Mouse (Mus musculus): ENCODE results near the gene Zp3. TPM values are rescaled to one million over a fixed set of nuclear protein-coding genes. Genes with fewer than 3 reads are reported as not detected.

Gene Zp3
- total RNA-seq (2022) = not detected

- DNase-seq (ENCODE audit: low spot score in 2 of 2) = no peak
Measured at GRCm38 (mm10) chr5:135979904-135980303, at the start of gene Zp3. Gene Zp3, plus strand, starts transcription at chr5:135980099.

DNA sequence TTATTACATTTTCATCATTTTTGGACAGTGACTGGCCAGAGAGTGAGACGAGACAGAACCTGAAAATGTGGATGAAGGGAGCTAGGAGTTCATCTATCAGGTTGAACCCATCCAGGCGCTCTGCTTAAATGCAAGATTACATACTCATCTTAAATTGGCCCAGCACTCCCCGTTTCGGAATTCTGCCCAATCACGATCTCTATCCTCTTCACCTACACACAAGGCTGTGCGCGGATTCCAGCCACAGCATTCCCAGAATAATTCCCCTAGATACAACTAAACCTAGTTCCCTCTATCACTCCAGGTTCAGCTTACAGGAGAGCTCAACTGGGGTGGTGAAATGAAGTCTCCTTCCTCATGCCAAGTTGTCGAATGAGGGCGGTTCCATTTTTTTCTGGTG, 48.4 kb upstream of the Zp3 start:
- DNase-seq (ENCODE audit: low spot score in 2 of 2) = no peak

DNA sequence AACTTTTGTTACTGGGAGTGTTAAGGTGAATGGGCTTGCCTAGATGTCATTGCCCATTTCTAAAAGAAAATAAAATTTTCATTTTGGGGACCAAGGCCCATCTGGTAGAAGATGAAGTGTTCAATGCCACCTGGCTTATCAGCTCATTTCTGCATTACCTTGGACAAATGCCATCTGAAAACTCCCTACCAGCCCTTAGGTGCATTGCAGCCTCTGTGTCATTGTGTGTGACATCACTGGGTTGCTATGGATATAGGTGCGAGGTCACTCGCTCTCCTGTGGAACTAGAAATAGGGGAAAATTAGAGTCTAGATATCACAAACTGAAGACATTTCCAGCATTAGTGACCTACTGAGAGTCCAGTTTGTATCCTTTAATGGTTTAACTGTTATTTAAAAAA, 47.5 kb upstream of the Zp3 start:
- DNase-seq (ENCODE audit: low spot score in 2 of 2) = no peak

GRCm38 (mm10) chr5:135933222-135933899, 46.5 kb upstream of the Zp3 start:
- no peak for DNase-seq (ENCODE audit: low spot score in 2 of 2)

DNA sequence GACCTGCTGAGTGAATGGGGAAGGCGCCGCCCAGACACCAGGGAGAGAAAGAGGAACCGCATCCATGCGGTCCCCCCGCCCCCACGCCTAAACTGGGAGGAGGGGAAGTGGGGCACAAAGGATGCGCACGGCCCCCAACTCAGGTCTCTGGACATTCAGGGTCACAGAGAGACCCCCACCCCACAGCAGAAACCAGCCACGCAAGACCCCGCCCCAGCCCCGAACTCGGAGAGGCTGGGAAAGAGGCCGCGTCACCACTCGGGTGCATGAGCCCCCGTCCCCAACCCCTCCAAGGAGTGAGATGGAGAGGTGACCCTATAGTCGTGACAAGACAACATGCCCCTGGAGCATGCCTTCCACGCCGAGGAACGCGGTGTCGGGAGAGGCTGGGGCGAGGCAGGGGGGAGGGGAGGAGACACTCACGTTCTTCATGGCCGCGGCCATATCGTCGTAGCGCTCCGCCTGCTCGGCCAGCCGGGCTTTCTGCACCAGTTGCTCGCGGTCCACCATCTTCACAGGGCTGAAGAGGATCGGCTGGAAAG, 45.9 kb upstream of the Zp3 start:
- peak; percentile 63 to 67 for DNase-seq (ENCODE audit: low spot score in 2 of 2)

- DNase-seq (ENCODE audit: low spot score in 2 of 2) = peak; percentile 95 to 96
Measured at GRCm38 (mm10) chr5:135934481-135935175, 45.3 kb upstream of the Zp3 start, which contains the start of gene Ywhag. Gene Ywhag, minus strand, starts transcription at chr5:135934616.

DNA sequence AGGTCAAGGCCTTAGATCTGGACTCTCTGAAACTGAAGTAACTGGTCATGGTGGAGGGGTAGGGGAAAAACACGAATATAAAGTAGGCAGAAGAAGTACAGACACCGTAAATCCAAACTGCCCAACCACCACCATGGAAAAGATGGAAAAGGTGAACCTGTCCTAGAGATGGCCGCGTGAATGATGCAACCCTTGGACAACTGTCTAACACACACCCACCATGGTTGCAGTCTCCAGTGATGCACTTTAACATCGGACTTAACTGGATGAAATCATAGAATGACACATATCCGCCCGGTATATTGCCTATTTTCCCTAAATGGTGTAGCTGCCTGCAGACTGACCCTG, 44.7 kb upstream of the Zp3 start:
- DNase-seq (ENCODE audit: low spot score in 2 of 2) = no peak

- no peak for DNase-seq (ENCODE audit: low spot score in 2 of 2)
Measured at GRCm38 (mm10) chr5:135935641-135936190, 44.2 kb upstream of the Zp3 start.

GRCm38 (mm10) chr5:135940587-135940986, 39.3 kb upstream of the Zp3 start:
- no peak for DNase-seq (ENCODE audit: low spot score in 2 of 2)

- DNase-seq (ENCODE audit: low spot score in 2 of 2) = no peak
Measured at GRCm38 (mm10) chr5:135942710-135943109, 37.2 kb upstream of the Zp3 start.

GRCm38 (mm10) chr5:135945916-135946408, 33.9 kb upstream of the Zp3 start:
- DNase-seq (ENCODE audit: low spot score in 2 of 2) = no peak

DNA sequence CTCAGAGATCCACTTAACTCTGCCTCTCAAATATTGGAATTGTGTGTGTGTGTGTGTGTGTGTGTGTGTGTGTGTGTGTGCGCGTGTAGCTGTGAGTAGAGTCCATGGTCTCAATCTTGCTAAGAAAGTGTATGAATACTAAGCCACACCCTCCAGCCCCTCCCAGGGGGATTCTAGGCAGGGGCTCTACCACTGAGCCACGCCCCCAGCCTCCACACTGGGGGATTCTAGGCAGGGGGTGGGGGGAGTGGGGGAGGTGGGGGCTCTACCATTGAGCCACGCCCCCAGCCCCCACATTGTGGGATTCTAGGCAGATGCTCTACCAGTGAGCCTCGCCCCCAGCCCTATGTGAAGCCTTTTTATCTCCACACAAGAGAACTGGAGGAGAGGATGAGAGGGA, 33.3 kb upstream of the Zp3 start:
- no peak for DNase-seq (ENCODE audit: low spot score in 2 of 2)

GRCm38 (mm10) chr5:135950710-135951412, 29.0 kb upstream of the Zp3 start:
- no peak for DNase-seq (ENCODE audit: low spot score in 2 of 2)

GRCm38 (mm10) chr5:135951660-135952059, 28.2 kb upstream of the Zp3 start:
- DNase-seq (ENCODE audit: low spot score in 2 of 2) = no peak

- DNase-seq (ENCODE audit: low spot score in 2 of 2) = no peak
Measured at GRCm38 (mm10) chr5:135952830-135953229, 27.1 kb upstream of the Zp3 start.

DNA sequence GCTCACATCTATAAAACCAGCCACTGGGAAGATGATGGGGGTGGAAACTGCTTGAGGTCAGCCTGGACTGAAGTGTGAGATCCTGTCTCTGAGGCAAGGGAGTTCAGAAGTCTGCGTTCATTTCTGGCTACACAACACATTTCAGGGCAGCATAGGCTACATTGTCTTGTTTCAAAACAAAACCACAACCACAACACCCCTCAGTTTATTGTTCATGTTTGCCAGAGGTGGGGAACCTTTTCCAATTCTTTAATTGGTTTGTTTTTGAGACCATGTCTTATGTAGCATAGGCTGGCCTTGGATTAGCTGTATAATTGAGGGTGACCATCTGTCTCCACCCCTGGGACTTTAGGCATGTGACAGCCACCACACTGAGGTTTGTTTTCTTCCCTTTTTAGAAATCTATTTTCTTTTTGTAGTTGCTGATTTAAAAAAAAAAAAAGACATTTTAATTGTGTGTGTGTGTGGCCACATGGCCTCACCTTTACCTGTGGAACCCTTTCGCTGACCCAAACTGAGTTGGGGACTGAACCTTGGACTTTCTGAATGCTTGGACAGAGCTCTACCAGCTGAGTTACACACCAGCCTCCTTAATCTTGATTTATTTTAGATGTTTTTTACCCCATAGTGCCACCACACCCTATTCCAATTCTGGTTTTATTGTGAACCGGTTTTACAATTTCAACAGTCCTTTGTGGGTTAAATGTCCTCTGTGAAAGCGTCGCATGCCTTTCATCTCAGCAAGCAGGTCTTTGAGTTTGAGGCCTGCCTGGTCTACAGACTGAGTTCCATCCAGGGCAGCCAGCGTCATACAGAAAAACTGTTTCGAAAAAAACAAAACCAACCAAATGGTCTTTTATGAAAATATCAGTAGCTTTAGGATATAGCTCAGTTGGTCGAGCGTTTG, 23.3 kb upstream of the Zp3 start:
- no peak for DNase-seq (ENCODE audit: low spot score in 2 of 2)

DNA sequence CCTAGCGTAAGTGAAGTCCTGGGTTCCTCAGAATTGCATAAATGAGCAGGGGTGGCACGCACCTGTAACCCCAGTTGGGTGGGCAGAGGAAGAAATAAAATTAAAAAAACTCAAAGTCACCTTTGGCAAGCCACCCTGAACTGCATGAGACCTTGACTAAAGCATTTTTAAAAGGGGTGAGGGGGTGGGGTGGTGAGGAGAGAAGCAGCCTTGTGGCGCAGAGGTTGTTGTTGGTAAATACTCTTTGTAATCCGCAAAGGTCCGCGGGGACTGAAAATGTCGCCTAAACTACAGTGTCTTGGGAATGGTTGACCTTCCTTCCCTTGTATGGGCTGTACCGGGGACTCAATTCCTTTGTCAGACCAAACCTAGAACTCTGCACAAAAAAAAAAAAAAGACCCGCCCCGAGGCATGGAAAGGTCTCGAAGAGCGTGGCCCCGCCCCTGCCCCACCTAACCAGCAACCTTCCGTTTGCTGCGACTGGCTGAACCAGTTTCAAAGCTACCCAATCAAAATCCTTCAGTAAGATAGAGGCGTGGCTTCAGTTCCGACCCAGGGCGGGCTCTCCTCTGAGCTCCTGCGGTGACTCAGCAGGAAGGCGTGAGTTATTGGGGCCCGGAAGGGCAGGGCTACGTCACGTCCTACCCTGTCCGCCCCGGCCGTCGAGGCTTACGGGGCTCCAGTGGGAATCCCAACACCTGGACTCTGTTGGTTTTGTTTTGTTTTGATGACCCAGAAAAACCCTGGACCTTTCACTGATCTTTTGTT, 22.5 kb upstream of the Zp3 start:
- DNase-seq (ENCODE audit: low spot score in 2 of 2) = peak; percentile 93 to 96

DNA sequence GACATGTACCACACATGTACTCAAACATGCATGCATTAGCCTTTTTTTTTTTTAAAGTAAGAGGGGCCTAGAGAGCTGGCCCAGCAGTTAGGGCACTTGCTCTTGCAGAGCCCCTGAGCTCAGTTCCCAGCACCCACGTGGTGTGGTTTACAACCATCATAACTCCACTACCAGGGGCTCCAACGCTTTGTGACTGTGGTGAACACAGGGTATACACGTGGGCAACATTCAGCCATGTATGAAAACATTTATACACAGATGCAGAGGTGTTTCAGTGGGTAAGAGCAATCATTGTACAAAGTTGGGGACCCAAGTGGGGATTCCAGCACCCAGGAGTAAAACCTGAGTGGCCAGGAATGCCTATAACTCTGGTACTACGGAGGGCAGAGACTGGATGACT, 21.5 kb upstream of the Zp3 start:
- DNase-seq (ENCODE audit: low spot score in 2 of 2) = no peak

DNA sequence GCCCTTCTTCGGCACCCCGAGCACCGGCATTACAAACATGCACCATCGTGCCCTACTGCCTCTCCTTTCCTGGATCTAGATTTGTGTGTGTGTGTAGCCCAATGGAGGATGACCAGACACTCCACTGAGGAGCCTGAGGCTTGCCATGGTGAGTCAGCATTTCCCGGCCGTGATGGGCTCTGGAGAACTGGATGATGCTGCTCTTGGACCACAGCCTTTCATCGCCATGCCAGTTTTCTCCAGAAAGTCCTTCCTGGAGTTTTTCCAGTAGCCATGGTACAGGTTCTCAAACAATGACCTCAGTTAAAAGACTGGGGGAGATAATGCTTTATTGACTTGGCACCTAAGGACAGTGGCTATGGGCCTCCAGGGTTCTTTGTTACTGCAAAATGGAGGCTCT, 20.0 kb upstream of the Zp3 start:
- DNase-seq (ENCODE audit: low spot score in 2 of 2) = no peak

Measured in layer of hippocampus, adult 8-10 months (tissue).